Mouse (Mus musculus) heart, adult 2 months (tissue): ENCODE measurements around the gene Cgas.

ENCODE experiments used
- CTCF ChIP-seq: fragments of 200-600 bp; IDR thresholded peaks from 2 replicates; pipeline ENCODE4 v1.8.1; 2022; ENCODE audit warnings: antibody characterized with exemption, mild to moderate bottlenecking, moderate library complexity
- EP300 ChIP-seq: fragments of 200-500 bp; IDR thresholded peaks from 2 replicates; pipeline ENCODE4 v1.6.1; 2011; ENCODE audit warnings: low read depth, low read length, control low read depth; ENCODE audit not compliant: insufficient read depth
- POLR2A ChIP-seq: fragments of 200-500 bp; IDR thresholded peaks from 2 replicates; pipeline ENCODE4 v1.6.1; 2011; ENCODE audit warnings: mild to moderate bottlenecking, low read depth, low read length, control low read depth; ENCODE audit not compliant: insufficient read depth

- TF ChIP-seq POLR2A = no peak
- no peak for TF ChIP-seq CTCF
- TF ChIP-seq EP300 = no peak
These were observed 39.3 kb upstream of the Cgas start for GRCm38 (mm10) chr9:78482386-78482785.
